Mouse (Mus musculus): ENCODE data around the gene Galnt14. TPM values are rescaled to one million over a fixed set of nuclear protein-coding genes. Genes with fewer than 3 reads are reported as not detected.

Galnt14 gene
- polyA plus RNA-seq, 1 experiment from 2014 or later: 2.8 TPM

DNA sequence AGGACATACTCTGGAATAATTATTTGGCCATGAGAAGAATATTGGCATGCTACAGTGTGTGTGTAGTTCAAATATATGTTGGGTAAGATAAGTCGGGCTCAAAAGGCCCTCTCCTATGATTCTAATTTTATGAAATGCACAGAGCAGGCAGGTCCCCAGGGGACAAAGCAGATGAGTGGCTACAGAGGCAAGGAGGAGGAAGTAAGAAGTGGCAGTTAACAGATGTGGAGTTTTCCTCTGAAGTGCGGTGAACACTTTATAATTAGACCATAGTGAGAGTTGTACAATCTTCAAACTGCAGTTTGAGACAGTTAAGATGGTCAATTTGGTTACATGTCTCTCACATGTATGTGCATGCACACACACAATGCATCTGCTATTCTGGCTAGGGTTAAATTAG is 178.4 kb downstream of the Galnt14 start:
- Histone ChIP-seq H3K4me1 (ENCODE audit: control insufficient read depth, insufficient read depth, low read length) (no peaks in the 10 kb centered on the region), H3K36me3 (replicated peaks; ENCODE audit: control insufficient read depth, insufficient read depth, low read depth, low read length) (no peaks in the 10 kb centered on the region), H3K27me3 (ENCODE audit: control insufficient read depth, insufficient read depth, low read length) (no peaks in the 10 kb centered on the region), H3K4me2 (ENCODE audit: low read depth, low read length) (no peak overlapping the region), H3K9me3 (replicated peaks; ENCODE audit: control insufficient read depth, low read length) (no peaks in the 10 kb centered on the region), H3K4me3 (ENCODE audit: low read depth, low read length) (no peak overlapping the region), H3K27ac (replicated peaks; ENCODE audit: low read depth, low read length) (no peak overlapping the region), H3K9ac (replicated peaks; ENCODE audit: low read length) (no peak overlapping the region)
- no peak for ATAC-seq (replicated peaks; ENCODE audit: insufficient number of reproducible peaks, low FRiP score, low TSS enrichment, low read depth)
- WGBS: 76% methylated on average over 2 of the region's 2 CpGs
- DNase-seq (ENCODE audit: low spot score): no peak

DNA sequence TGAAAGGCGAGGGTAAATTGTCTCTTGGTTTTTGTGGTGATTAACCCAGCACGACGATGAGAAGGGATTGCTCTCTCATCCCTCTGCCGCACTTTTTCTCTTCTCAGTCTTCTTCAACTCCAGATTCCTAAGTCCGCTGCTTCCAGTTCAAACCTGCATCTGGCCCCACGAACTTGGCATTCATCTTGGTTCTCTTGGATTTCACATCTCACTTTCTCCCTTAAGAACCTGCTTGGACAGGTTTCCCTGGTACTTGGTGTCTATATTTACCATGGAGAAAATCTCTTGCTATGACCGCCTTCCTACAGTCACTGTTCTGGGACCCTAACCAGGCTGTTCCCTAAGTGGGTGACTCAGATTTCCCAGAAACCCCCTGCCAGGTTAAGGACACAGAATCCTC is 188.1 kb downstream of the Galnt14 start:
- ATAC-seq (replicated peaks; ENCODE audit: insufficient number of reproducible peaks, low FRiP score, low TSS enrichment, low read depth) (no peak), DNase-seq (ENCODE audit: low spot score) (no peak)
- Histone ChIP-seq H3K36me3 (replicated peaks; ENCODE audit: control insufficient read depth, insufficient read depth, low read depth, low read length) (no peaks in the 10 kb centered on the region), H3K27ac (replicated peaks; ENCODE audit: low read depth, low read length) (no peak overlapping the region), H3K27me3 (ENCODE audit: control insufficient read depth, insufficient read depth, low read length) (no peaks in the 10 kb centered on the region), H3K4me1 (ENCODE audit: control insufficient read depth, insufficient read depth, low read length) (no peaks in the 10 kb centered on the region), H3K4me2 (ENCODE audit: low read depth, low read length) (no peak overlapping the region), H3K9me3 (replicated peaks; ENCODE audit: control insufficient read depth, low read length) (no peaks in the 10 kb centered on the region), H3K9ac (replicated peaks; ENCODE audit: low read length) (no peak overlapping the region), H3K4me3 (ENCODE audit: low read depth, low read length) (no peak overlapping the region)
- WGBS: 88% methylated on average over 7 of the region's 7 CpGs

DNA sequence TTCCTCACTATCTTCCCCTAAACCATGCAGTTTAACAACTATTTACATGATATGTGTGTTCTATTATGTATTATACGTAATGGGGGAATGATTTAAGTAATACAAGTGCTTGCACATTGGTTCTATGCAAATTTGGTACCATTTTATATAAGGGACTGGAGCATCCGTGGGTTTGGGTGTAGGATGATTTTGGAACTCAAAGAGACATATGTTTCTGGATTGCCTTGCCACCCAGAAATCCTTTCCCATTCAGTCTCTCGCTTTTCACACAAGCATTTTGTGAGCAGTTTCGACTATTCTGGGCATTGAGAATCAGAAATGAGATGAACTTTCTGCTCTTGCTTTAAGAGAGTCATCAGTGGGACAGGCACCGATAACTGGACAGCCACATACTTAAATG is 190.9 kb downstream of the Galnt14 start:
- Histone ChIP-seq H3K9ac (replicated peaks; ENCODE audit: low read length) (no peak overlapping the region), H3K27ac (replicated peaks; ENCODE audit: low read depth, low read length) (no peak overlapping the region), H3K27me3 (ENCODE audit: control insufficient read depth, insufficient read depth, low read length) (no peaks in the 10 kb centered on the region), H3K4me3 (ENCODE audit: low read depth, low read length) (no peak overlapping the region), H3K9me3 (replicated peaks; ENCODE audit: control insufficient read depth, low read length) (no peaks in the 10 kb centered on the region), H3K4me2 (ENCODE audit: low read depth, low read length) (no peak overlapping the region), H3K36me3 (replicated peaks; ENCODE audit: control insufficient read depth, insufficient read depth, low read depth, low read length) (no peaks in the 10 kb centered on the region), H3K4me1 (ENCODE audit: control insufficient read depth, insufficient read depth, low read length) (no peaks in the 10 kb centered on the region)
- DNase-seq (ENCODE audit: low spot score) (no peak), ATAC-seq (replicated peaks; ENCODE audit: insufficient number of reproducible peaks, low FRiP score, low TSS enrichment, low read depth) (no peak)
- WGBS: 82% methylated on average over 5 of the region's 5 CpGs

DNA sequence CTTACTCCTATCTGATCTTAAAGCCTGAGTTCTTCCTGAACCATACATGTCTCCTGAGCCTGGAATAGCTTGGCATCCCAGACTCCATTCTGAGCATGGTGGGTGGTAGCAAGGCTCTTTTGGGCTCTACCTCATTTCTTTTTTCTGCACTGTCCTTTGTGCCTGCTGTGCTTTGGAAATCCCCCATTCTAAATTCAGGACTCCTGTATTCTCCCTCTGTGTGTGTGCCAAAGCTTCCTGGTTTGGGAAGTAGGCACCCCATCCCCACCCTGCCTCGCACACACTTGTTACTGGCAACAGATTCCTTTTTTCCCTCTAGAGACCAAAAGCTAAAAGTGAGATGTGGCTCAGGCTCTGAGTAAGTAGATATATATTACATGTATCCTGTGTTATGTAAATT is 191.9 kb downstream of the Galnt14 start:
- DNase-seq (ENCODE audit: low spot score): no peak
- Histone ChIP-seq H3K27ac (replicated peaks; ENCODE audit: low read depth, low read length) (no peak overlapping the region), H3K4me1 (ENCODE audit: control insufficient read depth, insufficient read depth, low read length) (no peaks in the 10 kb centered on the region)

DNA sequence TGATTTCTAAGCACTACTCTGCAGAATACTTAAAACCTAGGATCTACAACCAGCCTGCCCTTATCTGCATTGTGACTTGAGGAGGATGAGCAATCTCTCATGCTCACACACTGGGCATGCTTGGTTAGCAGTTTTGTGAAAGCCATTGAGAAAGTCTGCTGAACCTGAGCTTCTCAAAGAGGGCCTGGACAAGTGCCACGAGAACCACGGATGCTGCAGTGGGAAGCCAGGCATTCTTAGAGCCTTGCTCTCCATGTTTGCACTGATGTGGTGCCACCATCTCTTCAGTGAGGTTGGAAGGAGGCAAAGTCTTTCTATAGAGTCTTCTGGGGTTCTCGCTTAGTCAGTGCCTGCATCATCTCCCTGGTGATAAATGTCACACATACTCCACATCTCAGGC is 194.7 kb downstream of the Galnt14 start:
- Histone ChIP-seq H3K27me3 (ENCODE audit: control insufficient read depth, insufficient read depth, low read length) (no peaks in the 10 kb centered on the region), H3K9me3 (replicated peaks; ENCODE audit: control insufficient read depth, low read length) (no peaks in the 10 kb centered on the region), H3K27ac (replicated peaks; ENCODE audit: low read depth, low read length) (no peak overlapping the region), H3K4me2 (ENCODE audit: low read depth, low read length) (no peak overlapping the region), H3K4me1 (ENCODE audit: control insufficient read depth, insufficient read depth, low read length) (no peaks in the 10 kb centered on the region), H3K4me3 (ENCODE audit: low read depth, low read length) (no peak overlapping the region), H3K9ac (replicated peaks; ENCODE audit: low read length) (no peak overlapping the region), H3K36me3 (replicated peaks; ENCODE audit: control insufficient read depth, insufficient read depth, low read depth, low read length) (no peaks in the 10 kb centered on the region)
- no peak for ATAC-seq (replicated peaks; ENCODE audit: insufficient number of reproducible peaks, low FRiP score, low TSS enrichment, low read depth)
- DNase-seq (ENCODE audit: low spot score): no peak
- 80% methylated on average over 3 of the region's 3 CpGs for WGBS

More for the DNA sequence above, 191.9 kb downstream of the Galnt14 start:
- H3K36me3 ChIP-seq (replicated peaks; ENCODE audit: control insufficient read depth, insufficient read depth, low read depth, low read length): no peaks in the 10 kb centered on the region
- ATAC-seq (replicated peaks; ENCODE audit: insufficient number of reproducible peaks, low FRiP score, low TSS enrichment, low read depth): no peak
- H3K9ac ChIP-seq (replicated peaks; ENCODE audit: low read length): no peak overlapping the region
- 75% methylated on average over 1 of the region's 1 CpGs for WGBS
- no peak overlapping the region for H3K4me3 ChIP-seq (ENCODE audit: low read depth, low read length)
- no peak overlapping the region for H3K4me2 ChIP-seq (ENCODE audit: low read depth, low read length)
- H3K9me3 ChIP-seq (replicated peaks; ENCODE audit: control insufficient read depth, low read length): no peaks in the 10 kb centered on the region
- H3K27me3 ChIP-seq (ENCODE audit: control insufficient read depth, insufficient read depth, low read length): no peaks in the 10 kb centered on the region

DNA sequence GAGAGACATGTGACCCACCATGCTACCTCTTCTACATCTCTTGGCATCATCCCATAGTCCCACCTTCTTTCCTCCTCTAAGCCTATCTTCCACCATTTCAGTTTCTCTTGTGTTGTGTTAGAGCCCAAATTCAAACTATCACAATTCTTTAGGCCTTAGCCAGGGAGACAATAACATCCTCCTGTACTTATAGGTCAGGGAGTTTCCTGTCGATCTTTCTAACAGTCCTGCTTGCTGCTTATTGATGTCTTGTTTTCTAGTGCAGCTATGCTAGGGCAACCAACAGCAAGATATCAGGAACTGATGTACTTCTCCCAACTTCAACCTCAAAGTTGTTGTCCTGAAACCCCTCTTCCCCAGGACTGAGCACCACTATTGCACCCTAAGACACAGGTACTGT is 195.4 kb downstream of the Galnt14 start:
- Histone ChIP-seq H3K9ac (replicated peaks; ENCODE audit: low read length) (no peak overlapping the region), H3K4me1 (ENCODE audit: control insufficient read depth, insufficient read depth, low read length) (no peaks in the 10 kb centered on the region), H3K27me3 (ENCODE audit: control insufficient read depth, insufficient read depth, low read length) (no peaks in the 10 kb centered on the region), H3K36me3 (replicated peaks; ENCODE audit: control insufficient read depth, insufficient read depth, low read depth, low read length) (no peaks in the 10 kb centered on the region), H3K4me3 (ENCODE audit: low read depth, low read length) (no peak overlapping the region), H3K4me2 (ENCODE audit: low read depth, low read length) (no peak overlapping the region), H3K9me3 (replicated peaks; ENCODE audit: control insufficient read depth, low read length) (no peaks in the 10 kb centered on the region), H3K27ac (replicated peaks; ENCODE audit: low read depth, low read length) (no peak overlapping the region)
- 76% methylated on average over 1 of the region's 1 CpGs for WGBS
- no peak for ATAC-seq (replicated peaks; ENCODE audit: insufficient number of reproducible peaks, low FRiP score, low TSS enrichment, low read depth)
- DNase-seq (ENCODE audit: low spot score): no peak

DNA sequence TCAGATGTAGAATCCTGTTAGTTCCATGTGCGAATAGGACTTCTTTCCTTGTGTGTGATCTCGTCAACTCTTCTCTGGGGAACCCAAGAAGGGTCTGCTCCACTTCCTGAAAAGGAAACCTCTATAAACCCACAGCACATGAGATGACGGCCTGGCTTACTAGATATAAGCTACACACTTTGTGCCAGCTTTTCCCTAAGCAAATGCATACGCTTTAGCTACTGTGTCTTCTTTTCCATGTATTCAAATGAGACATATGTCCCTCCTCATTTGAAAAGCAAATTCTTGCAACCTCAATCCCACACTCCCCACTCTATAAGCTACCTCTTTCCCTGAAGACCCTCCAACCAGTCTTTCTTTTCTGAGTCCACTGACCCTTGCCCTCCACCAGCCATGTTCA is 196.0 kb downstream of the Galnt14 start:
- Histone ChIP-seq H3K27ac (replicated peaks; ENCODE audit: low read depth, low read length) (no peak overlapping the region), H3K4me3 (ENCODE audit: low read depth, low read length) (no peak overlapping the region), H3K9ac (replicated peaks; ENCODE audit: low read length) (no peak overlapping the region), H3K36me3 (replicated peaks; ENCODE audit: control insufficient read depth, insufficient read depth, low read depth, low read length) (no peaks in the 10 kb centered on the region), H3K27me3 (ENCODE audit: control insufficient read depth, insufficient read depth, low read length) (no peaks in the 10 kb centered on the region), H3K4me2 (ENCODE audit: low read depth, low read length) (no peak overlapping the region), H3K9me3 (replicated peaks; ENCODE audit: control insufficient read depth, low read length) (no peaks in the 10 kb centered on the region), H3K4me1 (ENCODE audit: control insufficient read depth, insufficient read depth, low read length) (no peaks in the 10 kb centered on the region)
- DNase-seq (ENCODE audit: low spot score): no peak
- no peak for ATAC-seq (replicated peaks; ENCODE audit: insufficient number of reproducible peaks, low FRiP score, low TSS enrichment, low read depth)
- WGBS: 82% methylated on average over 4 of the region's 4 CpGs

DNA sequence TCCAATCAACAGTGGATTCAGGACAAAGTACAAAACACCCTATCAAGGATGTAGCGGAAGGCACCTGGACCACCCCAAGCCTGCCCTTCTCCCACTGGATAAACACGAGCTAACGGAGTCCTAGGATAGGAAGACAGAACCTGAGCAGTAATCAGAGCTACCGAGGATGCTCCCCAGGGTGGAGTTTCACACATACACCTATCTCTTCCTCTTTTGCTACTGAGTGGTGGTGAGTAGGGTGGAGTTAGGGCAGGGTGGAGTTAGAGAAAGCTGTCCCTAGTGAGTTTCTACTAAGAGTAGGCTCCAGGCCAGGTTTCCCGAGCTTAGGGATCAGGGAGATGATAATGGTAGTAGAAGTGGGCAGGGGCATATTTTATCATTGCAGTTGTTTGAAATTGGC is 197.4 kb downstream of the Galnt14 start:
- Histone ChIP-seq H3K4me3 (ENCODE audit: low read depth, low read length) (no peak overlapping the region), H3K36me3 (replicated peaks; ENCODE audit: control insufficient read depth, insufficient read depth, low read depth, low read length) (no peaks in the 10 kb centered on the region), H3K4me1 (ENCODE audit: control insufficient read depth, insufficient read depth, low read length) (no peaks in the 10 kb centered on the region), H3K27ac (replicated peaks; ENCODE audit: low read depth, low read length) (no peak overlapping the region), H3K27me3 (ENCODE audit: control insufficient read depth, insufficient read depth, low read length) (no peaks in the 10 kb centered on the region), H3K4me2 (ENCODE audit: low read depth, low read length) (no peak overlapping the region), H3K9ac (replicated peaks; ENCODE audit: low read length) (no peak overlapping the region), H3K9me3 (replicated peaks; ENCODE audit: control insufficient read depth, low read length) (no peaks in the 10 kb centered on the region)
- ATAC-seq (replicated peaks; ENCODE audit: insufficient number of reproducible peaks, low FRiP score, low TSS enrichment, low read depth) (no peak), DNase-seq (ENCODE audit: low spot score) (no peak)
- WGBS: 77% methylated on average over 5 of the region's 5 CpGs

All from embryonic facial prominence, embryonic 11.5 days (tissue).